Mouse (Mus musculus) midbrain, embryonic 11.5 days (tissue): ENCODE results near the gene Gpatch2. TPM values are rescaled to one million over a fixed set of nuclear protein-coding genes. Genes with fewer than 3 reads are reported as not detected.

Experiments used
- ATAC-seq: fragments of 200-750 bp; cut with Nextera tagmentation; 2 replicates; pipeline ENCODE4 v1.8.0; 2017; ENCODE audit warnings: moderate TSS enrichment, moderate library complexity; ENCODE audit not compliant: low FRiP score
- DNase-seq: peaks from one replicate; pipeline ENCODE4 v3.0.0; 2015; ENCODE audit warnings: low spot score; ENCODE audit errors: missing footprints
- H3K27ac ChIP-seq: fragments of 300-500 bp; sonication (generic); 2 replicates; pipeline ENCODE4 v1.5.1; 2014; ENCODE audit warnings: low read depth, low read length
- H3K27me3 ChIP-seq: fragments of 300-500 bp; sonication (generic); 2 replicates; pipeline ENCODE4 v1.6.1; 2014; ENCODE audit warnings: mild to moderate bottlenecking, low read length, moderate library complexity, mixed read lengths; ENCODE audit not compliant: control insufficient read depth, insufficient read depth
- H3K36me3 ChIP-seq: fragments of 300-500 bp; sonication (generic); 2 replicates; pipeline ENCODE4 v1.6.1; 2014; ENCODE audit warnings: mild to moderate bottlenecking, low read length, moderate library complexity, mixed read lengths; ENCODE audit not compliant: control insufficient read depth, insufficient read depth
- H3K4me1 ChIP-seq: fragments of 300-500 bp; sonication (generic); 2 replicates; pipeline ENCODE4 v1.6.1; 2014; ENCODE audit warnings: low read length; ENCODE audit not compliant: control insufficient read depth, insufficient read depth
- H3K4me2 ChIP-seq: fragments of 300-500 bp; sonication (generic); 2 replicates; pipeline ENCODE4 v1.6.1; 2014; ENCODE audit warnings: mild to moderate bottlenecking, moderate library complexity
- H3K4me3 ChIP-seq: fragments of 300-500 bp; sonication (generic); 2 replicates; pipeline ENCODE4 v1.5.1; 2014; ENCODE audit warnings: low read depth, low read length
- H3K9ac ChIP-seq: fragments of 300-500 bp; sonication (generic); 2 replicates; pipeline ENCODE4 v1.6.1; 2014; ENCODE audit warnings: low read length
- H3K9me3 ChIP-seq: fragments of 300-500 bp; sonication (generic); 2 replicates; pipeline ENCODE4 v1.6.1; 2016; ENCODE audit warnings: low read length; ENCODE audit not compliant: control insufficient read depth
- WGBS: fragments of 180-500 bp; shearing (Covaris S2); extraction: QIAGEN DNeasy Blood & Tissue Kit; methylation state at CpG from one replicate; pipeline ENCODE4 v1.1.7; 2014; 5-methylcytosine and 5-hydroxymethylcytosine counted together
- polyA plus RNA-seq: library from polyadenylated mRNA; unstranded; fragments of >200 nt; fragmentation: Nextera tagmentation; extraction: Ambion mirVana; gene quantifications from 2 replicates; pipeline ENCODE4 v1.2.1, GENCODE M21; 2014

The Gpatch2 gene
- polyA plus RNA-seq, 1 experiment from 2014 or later: 25.0 TPM

DNA sequence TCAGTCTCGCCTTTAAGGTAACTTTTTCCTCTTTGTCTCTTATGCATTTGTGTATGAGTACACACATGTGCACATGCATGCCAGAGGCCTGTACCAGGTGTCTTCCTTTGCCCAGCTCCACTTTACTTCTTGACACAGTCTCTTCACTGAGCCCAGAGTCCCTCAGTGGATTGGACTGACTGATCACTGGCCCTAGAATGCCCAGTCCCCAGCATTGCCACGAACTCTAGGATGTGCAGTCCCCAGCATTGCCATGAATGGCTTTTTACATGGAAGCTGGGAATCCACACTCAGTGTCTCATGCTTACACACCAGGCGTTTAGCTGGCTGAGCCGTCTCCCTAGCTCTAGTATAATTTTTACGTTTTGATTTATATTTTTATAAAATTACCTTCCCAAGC, 147.2 kb downstream of the Gpatch2 start:
- H3K4me1 ChIP-seq: no peaks in the 10 kb centered on the region
- H3K9me3 ChIP-seq: no peaks in the 10 kb centered on the region
- H3K27me3 ChIP-seq: no peaks in the 10 kb centered on the region
- no peak overlapping the region for H3K4me2 ChIP-seq
- no peaks in the 10 kb centered on the region for H3K36me3 ChIP-seq
- no peak overlapping the region for H3K9ac ChIP-seq
- H3K4me3 ChIP-seq: no peak overlapping the region
- no peak for ATAC-seq
- no peak overlapping the region for H3K27ac ChIP-seq
- 87% methylated on average over 5 of the region's 5 CpGs for WGBS
- no peak for DNase-seq

DNA sequence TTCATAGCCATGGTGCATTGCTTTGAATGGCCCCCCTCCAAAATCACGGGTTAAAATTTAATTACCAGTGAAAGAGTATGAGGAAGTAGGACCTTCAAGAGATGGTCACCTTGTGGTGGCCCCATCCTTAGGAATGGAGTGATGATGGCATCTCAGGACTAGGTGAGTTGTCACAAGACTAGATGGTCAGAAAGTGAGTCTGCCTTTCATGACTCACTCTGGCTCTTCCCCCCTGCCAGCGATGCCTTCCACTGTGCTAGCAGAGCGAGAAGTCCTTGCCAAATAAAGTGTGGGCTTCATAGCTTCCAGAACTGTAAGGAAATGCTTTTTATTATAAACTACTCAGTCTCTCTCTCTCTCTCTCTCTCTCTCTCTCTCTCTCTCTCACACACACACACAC, 150.1 kb downstream of the Gpatch2 start:
- 90% methylated on average over 3 of the region's 3 CpGs for WGBS
- Histone ChIP-seq H3K9ac (no peak overlapping the region), H3K36me3 (no peaks in the 10 kb centered on the region), H3K4me3 (no peak overlapping the region), H3K27me3 (no peaks in the 10 kb centered on the region), H3K4me2 (no peak overlapping the region), H3K4me1 (no peaks in the 10 kb centered on the region), H3K27ac (no peak overlapping the region), H3K9me3 (no peaks in the 10 kb centered on the region)
- ATAC-seq (no peak), DNase-seq (no peak)

DNA sequence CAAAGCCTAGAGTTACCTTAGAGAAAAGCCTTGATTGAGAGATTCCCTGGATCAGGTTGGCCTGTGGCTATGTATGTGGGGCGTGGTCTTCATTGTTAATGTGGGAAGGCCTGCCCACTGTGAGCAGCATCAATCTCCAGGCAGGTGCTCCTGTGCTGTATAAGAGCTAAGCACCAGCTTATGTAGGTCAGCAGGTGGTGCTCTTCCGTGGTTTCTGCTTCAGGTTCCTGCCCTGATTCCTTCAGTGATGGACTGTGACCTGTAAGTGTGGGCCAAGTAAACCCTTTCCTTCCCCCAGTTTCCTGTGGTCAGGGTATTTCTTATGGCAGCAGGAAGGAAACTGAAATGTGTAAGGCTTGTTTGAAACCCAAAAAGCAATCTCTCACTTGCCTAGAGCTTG, 151.5 kb downstream of the Gpatch2 start:
- H3K36me3 ChIP-seq: no peaks in the 10 kb centered on the region
- H3K27ac ChIP-seq: no peak overlapping the region
- H3K4me2 ChIP-seq: no peak overlapping the region
- no peak for DNase-seq
- H3K4me3 ChIP-seq: no peak overlapping the region
- H3K27me3 ChIP-seq: no peaks in the 10 kb centered on the region
- 53% methylated on average over 2 of the region's 2 CpGs for WGBS
- no peaks in the 10 kb centered on the region for H3K9me3 ChIP-seq
- no peak overlapping the region for H3K9ac ChIP-seq
- no peak for ATAC-seq
- no peaks in the 10 kb centered on the region for H3K4me1 ChIP-seq

DNA sequence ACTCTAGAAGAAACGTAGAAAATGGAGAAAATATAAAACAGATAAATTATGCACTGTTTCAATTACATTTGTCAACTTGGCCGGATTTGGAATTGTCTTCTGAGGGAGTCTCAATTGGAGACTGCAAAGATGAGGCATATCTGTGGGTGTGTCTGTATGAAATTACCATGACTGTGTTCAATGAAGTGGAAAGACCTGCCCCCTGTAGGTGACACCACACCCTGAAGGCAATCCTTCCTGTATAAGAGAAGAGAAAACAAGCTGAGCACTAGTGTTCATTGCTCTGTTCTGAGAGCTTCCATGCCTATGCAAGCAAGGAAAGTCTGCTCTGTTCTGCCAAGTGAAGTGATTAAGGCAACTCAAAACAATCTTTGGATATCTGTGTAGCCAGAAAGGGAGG, 153.7 kb downstream of the Gpatch2 start:
- Histone ChIP-seq H3K9ac (no peak overlapping the region), H3K4me1 (no peaks in the 10 kb centered on the region), H3K9me3 (no peaks in the 10 kb centered on the region), H3K36me3 (no peaks in the 10 kb centered on the region), H3K27ac (no peak overlapping the region), H3K27me3 (no peaks in the 10 kb centered on the region), H3K4me3 (no peak overlapping the region), H3K4me2 (no peak overlapping the region)
- WGBS: 80% methylated on average over 2 of the region's 2 CpGs
- no peak for ATAC-seq
- no peak for DNase-seq

DNA sequence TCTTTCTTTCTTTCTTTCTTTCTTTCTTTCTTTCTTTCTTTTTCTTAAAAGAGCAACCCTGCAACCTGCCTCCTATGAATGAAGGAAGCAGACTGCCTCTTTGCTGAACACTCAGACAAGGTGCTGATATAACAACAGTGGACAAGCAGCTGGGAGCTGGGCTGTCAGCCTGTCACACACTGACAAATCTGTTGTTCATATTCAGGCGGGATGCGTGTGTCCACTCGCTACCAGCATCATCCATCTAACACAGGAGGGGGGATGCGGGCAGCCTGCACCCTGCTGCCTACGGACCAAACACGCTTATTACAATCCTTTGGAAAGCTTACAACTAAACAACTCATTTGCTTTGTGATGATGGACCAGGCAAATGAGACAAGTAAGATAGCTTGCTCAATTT, 158.2 kb downstream of the Gpatch2 start:
- no peaks in the 10 kb centered on the region for H3K27me3 ChIP-seq
- H3K27ac ChIP-seq: no peak overlapping the region
- no peak overlapping the region for H3K4me3 ChIP-seq
- H3K9me3 ChIP-seq: no peaks in the 10 kb centered on the region
- H3K9ac ChIP-seq: no peak overlapping the region
- H3K4me2 ChIP-seq: no peak overlapping the region
- DNase-seq: no peak
- H3K36me3 ChIP-seq: no peaks in the 10 kb centered on the region
- 80% methylated on average over 6 of the region's 6 CpGs for WGBS
- H3K4me1 ChIP-seq: no peaks in the 10 kb centered on the region
- ATAC-seq: no peak

DNA sequence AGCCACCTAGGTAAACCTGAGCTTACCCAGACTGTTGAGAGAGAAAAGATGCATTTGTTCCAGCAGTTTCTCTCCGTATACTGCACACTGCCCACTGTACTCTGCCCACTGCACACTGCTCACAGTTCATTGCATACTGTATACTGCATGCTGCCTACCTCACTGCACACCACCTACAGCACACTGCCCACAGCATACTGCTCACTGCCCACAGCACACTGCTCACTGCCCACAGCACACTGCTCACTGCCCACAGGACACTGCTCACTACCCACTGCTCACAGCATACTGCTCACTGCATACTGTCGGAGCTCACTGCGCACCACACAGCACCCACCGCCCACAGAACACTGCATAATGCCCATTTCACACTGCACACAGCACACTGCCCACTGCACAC, 159.1 kb downstream of the Gpatch2 start:
- no peak for DNase-seq
- Histone ChIP-seq H3K36me3 (no peaks in the 10 kb centered on the region), H3K4me1 (no peaks in the 10 kb centered on the region), H3K4me3 (no peak overlapping the region), H3K9ac (no peak overlapping the region), H3K4me2 (no peak overlapping the region), H3K27ac (no peak overlapping the region), H3K9me3 (no peaks in the 10 kb centered on the region), H3K27me3 (no peaks in the 10 kb centered on the region)
- 93% methylated on average over 4 of the region's 4 CpGs for WGBS
- ATAC-seq: no peak

DNA sequence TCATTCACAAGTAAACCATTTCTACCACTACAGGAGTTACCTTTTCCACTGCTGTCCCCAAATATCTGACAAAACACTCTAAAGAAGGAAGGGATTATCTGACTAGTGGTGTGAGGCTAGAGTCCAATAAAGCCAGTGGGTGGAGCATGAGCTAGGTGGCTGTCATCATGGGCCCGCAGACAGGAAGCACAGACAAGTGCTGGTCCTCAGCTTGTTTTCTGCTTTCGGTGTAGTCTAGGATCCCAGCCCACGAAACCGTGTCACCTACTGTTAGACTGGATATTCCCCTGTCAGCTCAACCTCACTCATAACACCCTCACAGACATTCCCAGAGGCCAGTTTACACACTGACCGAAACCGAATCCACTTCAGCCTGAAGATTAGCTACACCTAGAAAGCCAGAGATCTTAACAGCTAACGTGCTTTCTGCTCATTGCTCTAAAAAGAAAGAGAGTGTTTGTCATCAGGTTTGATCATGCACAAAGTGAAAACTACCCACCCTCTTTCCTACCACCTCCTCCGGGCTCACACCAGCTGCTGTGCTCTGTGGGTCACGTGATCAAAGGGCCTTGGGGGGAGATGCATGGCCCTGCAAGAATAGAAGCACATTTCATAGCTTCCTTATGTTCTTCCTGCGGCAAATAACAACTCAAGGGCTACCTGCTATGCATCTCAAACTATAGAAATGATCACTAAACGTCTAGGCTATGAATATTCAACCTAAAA, 161.8 kb downstream of the Gpatch2 start:
- Histone ChIP-seq H3K27ac (no peak overlapping the region), H3K4me2 (no peak overlapping the region), H3K9ac (no peak overlapping the region), H3K9me3 (no peaks in the 10 kb centered on the region), H3K27me3 (no peaks in the 10 kb centered on the region), H3K4me1 (no peaks in the 10 kb centered on the region), H3K36me3 (no peaks in the 10 kb centered on the region), H3K4me3 (no peak overlapping the region)
- DNase-seq (no peak), ATAC-seq (no peak)
- WGBS: 86% methylated on average over 11 of the region's 11 CpGs

DNA sequence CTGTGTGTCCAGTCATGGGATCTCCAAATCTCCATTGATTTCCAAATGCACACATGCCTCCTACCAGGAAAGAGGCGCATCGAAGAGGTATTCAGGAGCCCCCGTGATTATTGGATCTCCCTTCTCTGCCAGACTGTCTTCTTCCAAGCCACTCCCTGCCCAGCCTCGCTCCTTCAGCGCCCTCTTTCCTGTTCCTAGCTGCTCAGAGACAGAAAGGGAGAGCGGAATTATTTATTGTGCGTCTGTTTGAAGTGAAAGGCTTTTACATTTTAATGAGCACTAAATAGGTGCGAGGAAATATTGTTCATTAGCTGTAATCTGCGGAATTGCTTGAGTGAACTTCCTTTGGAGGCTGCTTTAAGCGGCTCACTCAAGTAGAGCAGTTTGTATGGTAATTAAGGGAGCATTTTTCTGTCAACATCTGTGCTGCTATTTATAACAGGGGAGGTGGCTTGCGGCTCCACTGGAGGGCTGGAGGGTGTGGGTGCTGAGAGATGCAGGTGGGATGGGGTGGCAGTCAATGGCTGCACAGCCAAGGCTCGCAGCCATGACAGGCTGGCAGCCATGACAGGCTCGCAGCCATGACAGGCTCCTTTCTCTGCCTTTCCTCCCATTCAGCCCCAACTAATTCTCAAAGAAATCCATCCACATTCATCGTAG, 162.7 kb downstream of the Gpatch2 start:
- no peaks in the 10 kb centered on the region for H3K36me3 ChIP-seq
- ATAC-seq (no peak), DNase-seq (no peak)
- H3K9ac ChIP-seq: no peak overlapping the region
- H3K27me3 ChIP-seq: no peaks in the 10 kb centered on the region
- 67% methylated on average over 14 of the region's 14 CpGs for WGBS
- H3K4me1 ChIP-seq: no peaks in the 10 kb centered on the region
- H3K4me2 ChIP-seq: no peak overlapping the region
- no peaks in the 10 kb centered on the region for H3K9me3 ChIP-seq
- H3K4me3 ChIP-seq: no peak overlapping the region
- H3K27ac ChIP-seq: no peak overlapping the region

DNA sequence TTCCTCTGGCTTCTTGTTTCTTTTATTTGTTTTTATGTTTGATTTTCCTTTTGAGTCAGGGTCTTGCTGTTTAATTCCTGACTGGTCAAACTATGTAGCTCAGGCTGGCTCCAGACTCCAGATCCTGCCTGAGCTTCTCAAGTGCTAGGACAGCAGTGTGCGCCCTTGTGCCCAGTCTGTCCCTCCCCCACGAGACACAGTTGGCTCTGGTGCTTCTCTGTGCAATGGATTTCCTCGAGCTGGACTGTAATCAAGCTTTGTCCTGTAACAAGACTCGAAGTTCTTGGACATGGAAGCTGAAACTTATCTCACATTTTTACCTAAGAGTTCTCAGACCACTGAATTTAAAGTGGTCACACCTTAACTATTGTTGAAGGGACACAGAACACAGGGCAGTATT, 174.2 kb downstream of the Gpatch2 start:
- DNase-seq: no peak
- Histone ChIP-seq H3K27ac (no peak overlapping the region), H3K36me3 (no peaks in the 10 kb centered on the region), H3K4me1 (no peaks in the 10 kb centered on the region), H3K9ac (no peak overlapping the region), H3K9me3 (no peaks in the 10 kb centered on the region), H3K4me2 (no peak overlapping the region), H3K4me3 (no peak overlapping the region), H3K27me3 (no peaks in the 10 kb centered on the region)
- no peak for ATAC-seq
- 83% methylated on average over 4 of the region's 4 CpGs for WGBS
